Mouse (Mus musculus) neural tube, embryonic 12.5 days (tissue): ENCODE data around the gene Gm765. TPM values are rescaled to one million over a fixed set of nuclear protein-coding genes. Genes with fewer than 3 reads are reported as not detected.

Experiments
- ATAC-seq: fragments of 200-750 bp; cut with Nextera tagmentation; 2 replicates; pipeline ENCODE4 v1.8.0; 2017; ENCODE audit warnings: low read depth, mild to moderate bottlenecking, moderate TSS enrichment, moderate library complexity; ENCODE audit not compliant: low FRiP score
- H3K27ac ChIP-seq: fragments of 300-500 bp; sonication (generic); 2 replicates; pipeline ENCODE4 v1.5.1; 2016
- H3K27me3 ChIP-seq: fragments of 300-500 bp; sonication (generic); replicated peaks from 2 replicates; pipeline ENCODE4 v1.6.1; 2016; ENCODE audit warnings: mild to moderate bottlenecking
- H3K36me3 ChIP-seq: fragments of 300-500 bp; sonication (generic); 2 replicates; pipeline ENCODE4 v1.6.1; 2016; ENCODE audit warnings: mild to moderate bottlenecking
- H3K4me1 ChIP-seq: fragments of 300-500 bp; sonication (generic); 2 replicates; pipeline ENCODE4 v1.6.1; 2016
- H3K4me2 ChIP-seq: fragments of 300-500 bp; sonication (generic); replicated peaks from 2 replicates; pipeline ENCODE4 v1.6.1; 2016; ENCODE audit warnings: mild to moderate bottlenecking
- H3K4me3 ChIP-seq: fragments of 300-500 bp; sonication (generic); 2 replicates; pipeline ENCODE4 v1.5.1; 2016
- H3K9ac ChIP-seq: fragments of 300-500 bp; sonication (generic); 2 replicates; pipeline ENCODE4 v1.6.1; 2016; ENCODE audit warnings: mild to moderate bottlenecking
- H3K9me3 ChIP-seq: fragments of 300-500 bp; sonication (generic); 2 replicates; pipeline ENCODE4 v1.6.1; 2016; ENCODE audit warnings: mild to moderate bottlenecking
- WGBS: fragments of 180-500 bp; shearing (Covaris S2); methylation state at CpG from one replicate; pipeline ENCODE4 v1.1.7; 2016; 5-methylcytosine and 5-hydroxymethylcytosine counted together
- polyA plus RNA-seq: library from polyadenylated mRNA; unstranded; fragments of >200 nt; fragmentation: Nextera tagmentation; extraction: Ambion mirVana; gene quantifications from 2 replicates; pipeline ENCODE4 v1.2.1, GENCODE M21; 2016

Gm765 gene
- polyA plus RNA-seq, 1 experiment from 2014 or later = 0.18 TPM

GRCm38 (mm10) chr6:98210237-98210636, 132.3 kb downstream of the Gm765 start:
- no peak for ATAC-seq
- Histone ChIP-seq H3K4me2 (no peak overlapping the region), H3K27ac (no peak overlapping the region), H3K9ac (no peak overlapping the region), H3K9me3 (no peaks in the 10 kb centered on the region), H3K27me3 (no peaks in the 10 kb centered on the region), H3K4me3 (no peak overlapping the region), H3K4me1 (no peaks in the 10 kb centered on the region), H3K36me3 (no peaks in the 10 kb centered on the region)
- WGBS = 76% methylated on average over 5 of the region's 5 CpGs

GRCm38 (mm10) chr6:98208051-98208450, 134.5 kb downstream of the Gm765 start:
- H3K9me3 ChIP-seq = no peaks in the 10 kb centered on the region
- H3K4me2 ChIP-seq = no peak overlapping the region
- H3K36me3 ChIP-seq = no peaks in the 10 kb centered on the region
- no peak overlapping the region for H3K4me3 ChIP-seq
- no peak overlapping the region for H3K27ac ChIP-seq
- 91% methylated on average over 8 of the region's 8 CpGs for WGBS
- no peaks in the 10 kb centered on the region for H3K4me1 ChIP-seq
- no peaks in the 10 kb centered on the region for H3K27me3 ChIP-seq
- no peak overlapping the region for H3K9ac ChIP-seq
- no peak for ATAC-seq

GRCm38 (mm10) chr6:98198706-98199105, 143.8 kb downstream of the Gm765 start:
- H3K9me3 ChIP-seq = no peaks in the 10 kb centered on the region
- 89% methylated on average over 2 of the region's 2 CpGs for WGBS
- H3K4me3 ChIP-seq = no peak overlapping the region
- H3K4me1 ChIP-seq = no peaks in the 10 kb centered on the region
- no peak overlapping the region for H3K27ac ChIP-seq
- no peak overlapping the region for H3K4me2 ChIP-seq
- no peaks in the 10 kb centered on the region for H3K36me3 ChIP-seq
- ATAC-seq = no peak
- H3K27me3 ChIP-seq = no peaks in the 10 kb centered on the region
- no peak overlapping the region for H3K9ac ChIP-seq

GRCm38 (mm10) chr6:98190745-98191442, 151.7 kb downstream of the Gm765 start:
- 84% methylated on average over 8 of the region's 8 CpGs for WGBS
- no peaks in the 10 kb centered on the region for H3K27me3 ChIP-seq
- no peak overlapping the region for H3K4me2 ChIP-seq
- H3K36me3 ChIP-seq = no peaks in the 10 kb centered on the region
- H3K4me1 ChIP-seq = no peaks in the 10 kb centered on the region
- no peak overlapping the region for H3K27ac ChIP-seq
- no peak overlapping the region for H3K9ac ChIP-seq
- H3K9me3 ChIP-seq = no peaks in the 10 kb centered on the region
- ATAC-seq = no peak
- no peak overlapping the region for H3K4me3 ChIP-seq
